Comparison of ENCODE assay signal across 8 mouse cellular contexts in genomic region chr15:84631560-84631959, GRCm38 (mm10). TPM values are rescaled to one million over a fixed set of nuclear protein-coding genes. Genes with fewer than 3 reads are reported as not detected.
DNase-seq lines count a peak whose midpoint lies in the region; ATAC-seq lines count a peak whose summit lies in the region.

No protein-coding gene starts in this region.

- H3K9me3 ChIP-seq in kidney, embryonic 15.5 days (replicated peaks): no peaks in the 10 kb centered on the region
- H3K9me3 ChIP-seq in liver, embryonic 13.5 days (replicated peaks): no peaks in the 10 kb centered on the region
- no peaks in the 10 kb centered on the region for H3K9me3 ChIP-seq in neural tube, embryonic 13.5 days
- H3K9me3 ChIP-seq in stomach, embryonic 16.5 days (replicated peaks; ENCODE audit: control insufficient read depth, low read length): no peaks in the 10 kb centered on the region

- no peak overlapping the region for H3K4me3 ChIP-seq in kidney, embryonic 15.5 days (replicated peaks)
- H3K4me3 ChIP-seq in liver, embryonic 13.5 days (replicated peaks): no peak overlapping the region
- no peak overlapping the region for H3K4me3 ChIP-seq in neural tube, embryonic 13.5 days
- H3K4me3 ChIP-seq in stomach, embryonic 16.5 days (replicated peaks; ENCODE audit: low read length): no peak overlapping the region

- peak; percentile 54; the same call in 1 of the 2 replicates for ATAC-seq in kidney, embryonic 15.5 days (replicated peaks; ENCODE audit: low FRiP score)
- ATAC-seq in liver, embryonic 13.5 days (ENCODE audit: low read depth): no peak
- ATAC-seq in neural tube, embryonic 13.5 days (ENCODE audit: low read depth): peak; percentile 54; the same call in 1 of the 2 replicates
- ATAC-seq in stomach, embryonic 16.5 days (ENCODE audit: insufficient read depth, low FRiP score): peak; percentile 49; the same call in 1 of the 2 replicates

- no peak overlapping the region for H3K4me2 ChIP-seq in kidney, embryonic 15.5 days
- no peak overlapping the region for H3K4me2 ChIP-seq in liver, embryonic 13.5 days
- H3K4me2 ChIP-seq in neural tube, embryonic 13.5 days: no peak overlapping the region
- H3K4me2 ChIP-seq in stomach, embryonic 16.5 days (ENCODE audit: low read depth, low read length): no peak overlapping the region

- H3K9ac ChIP-seq in kidney, embryonic 15.5 days: no peak overlapping the region
- H3K9ac ChIP-seq in liver, embryonic 13.5 days: no peak overlapping the region
- no peak overlapping the region for H3K9ac ChIP-seq in neural tube, embryonic 13.5 days
- H3K9ac ChIP-seq in stomach, embryonic 16.5 days (ENCODE audit: low read length): no peak overlapping the region

- no peak overlapping the region for H3K27ac ChIP-seq in kidney, embryonic 15.5 days
- H3K27ac ChIP-seq in liver, embryonic 13.5 days: no peak overlapping the region
- H3K27ac ChIP-seq in neural tube, embryonic 13.5 days (replicated peaks): no peak overlapping the region
- H3K27ac ChIP-seq in stomach, embryonic 16.5 days (ENCODE audit: low read length): no peak overlapping the region

- WGBS in kidney, embryonic 15.5 days: 1% methylated on average over 7 of the region's 7 CpGs
- WGBS in liver, embryonic 13.5 days (ENCODE audit: insufficient replicate concordance): under 1% methylated on average over 7 of the region's 7 CpGs
- WGBS in neural tube, embryonic 13.5 days: 3% methylated on average over 7 of the region's 7 CpGs
- WGBS in stomach, embryonic 16.5 days: 1% methylated on average over 7 of the region's 7 CpGs

- H3K36me3 ChIP-seq in kidney, embryonic 15.5 days: no peaks in the 10 kb centered on the region
- H3K36me3 ChIP-seq in liver, embryonic 13.5 days: no peaks in the 10 kb centered on the region
- no peaks in the 10 kb centered on the region for H3K36me3 ChIP-seq in neural tube, embryonic 13.5 days
- no peaks in the 10 kb centered on the region for H3K36me3 ChIP-seq in stomach, embryonic 16.5 days (ENCODE audit: control insufficient read depth, insufficient read depth, low read length)

- H3K27me3 ChIP-seq in kidney, embryonic 15.5 days: no peaks in the 10 kb centered on the region
- H3K27me3 ChIP-seq in liver, embryonic 13.5 days: no peaks in the 10 kb centered on the region
- no peaks in the 10 kb centered on the region for H3K27me3 ChIP-seq in neural tube, embryonic 13.5 days
- no peaks in the 10 kb centered on the region for H3K27me3 ChIP-seq in stomach, embryonic 16.5 days (ENCODE audit: control insufficient read depth, insufficient read depth, low read length)

- no peaks in the 10 kb centered on the region for H3K4me1 ChIP-seq in kidney, embryonic 15.5 days
- H3K4me1 ChIP-seq in liver, embryonic 13.5 days (replicated peaks): no peaks in the 10 kb centered on the region
- H3K4me1 ChIP-seq in neural tube, embryonic 13.5 days (replicated peaks): peaks cover 14% of the 10 kb centered on the region
- H3K4me1 ChIP-seq in stomach, embryonic 16.5 days (ENCODE audit: control insufficient read depth, insufficient read depth, low read length): no peaks in the 10 kb centered on the region

- peak; percentile 85 for DNase-seq in 3T3-L1 (ENCODE audit: low read depth, low spot score)
- DNase-seq in adrenal gland, adult 18-20 months (ENCODE audit: low spot score in 2 of 2): peak; percentile 77 to 80
- peak; percentile 84 for DNase-seq in embryo, embryonic 11 days
- DNase-seq in heart, adult 8-10 months (ENCODE audit: low spot score): peak; percentile 72
- DNase-seq in liver, embryonic 13.5 days: peak; percentile 43

RNA-seq across cellular contexts. Expression of gene Prr5, which starts 37.9 kb away (rescaled TPM):
- total RNA-seq in adrenal gland, adult 18-20 months (2021): 10 to 100 TPM in 1 of 2 experiments, 1 to 10 TPM in 1; 5.5 to 11.0 TPM
- total RNA-seq in heart, adult 8-10 months (2022): 1 to 10 TPM; 2.5 to 4.3 (median 3.1) TPM
- polyA plus RNA-seq in kidney, embryonic 15.5 days (2015; fragmentation: Nextera tagmentation; extraction: Ambion mirVana): 40.3 and 46.8 TPM in 2 replicates
- 7.6 and 7.8 TPM in 2 replicates for polyA plus RNA-seq in liver, embryonic 13.5 days (2015; fragmentation: Nextera tagmentation; extraction: Ambion mirVana)
- polyA plus RNA-seq in neural tube, embryonic 13.5 days (2015; fragmentation: Nextera tagmentation; extraction: Ambion mirVana): 21.9 and 24.2 TPM in 2 replicates
- 29.8 and 31.1 TPM in 2 replicates for polyA plus RNA-seq in stomach, embryonic 16.5 days (2015; fragmentation: Nextera tagmentation; extraction: Ambion mirVana)
